9 mouse cellular contexts compared by ENCODE assay signal in the genomic region with DNA sequence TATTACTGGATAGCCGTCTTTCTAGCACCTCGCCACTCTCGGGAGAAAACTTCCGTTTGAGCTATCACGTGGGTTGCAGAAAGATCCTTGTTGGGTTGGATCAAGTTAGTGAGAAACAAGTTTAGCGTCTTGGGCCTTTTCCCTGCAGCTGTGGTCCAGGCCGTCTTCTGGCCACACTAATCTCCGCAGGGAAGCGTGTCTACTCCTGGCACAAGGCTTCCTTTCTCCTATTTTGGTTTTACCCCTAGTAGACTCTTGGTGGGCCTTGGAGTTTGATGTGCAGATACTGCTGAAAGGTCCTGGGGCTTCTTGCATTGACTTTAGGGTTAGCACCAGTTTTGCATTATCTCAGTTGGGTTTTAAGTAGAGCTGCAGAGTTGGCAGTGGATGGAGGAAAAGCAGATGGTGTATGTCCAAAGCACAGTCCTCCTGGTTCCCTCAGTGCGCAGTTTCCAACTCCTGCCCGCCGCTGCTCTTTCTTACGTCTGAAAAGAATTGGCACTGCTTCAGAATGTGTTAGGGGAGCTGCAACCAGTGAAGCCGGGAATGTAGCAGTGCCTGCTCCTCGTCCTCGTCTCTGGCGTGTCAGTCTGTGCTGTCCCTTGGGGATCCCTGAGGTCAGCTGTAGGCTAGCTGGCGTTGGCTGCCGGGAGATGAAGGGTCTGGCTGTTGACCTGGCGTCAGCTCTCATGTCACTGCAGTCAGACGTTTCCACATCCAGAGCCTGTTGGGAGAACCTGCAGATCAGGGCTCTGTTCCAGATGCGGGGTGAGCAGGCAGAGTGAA.
A peak's percentile ranks its signal among the peaks of the same experiment; 100 is the strongest.
DNase-seq lines count a peak whose midpoint lies in the region; ATAC-seq and TF ChIP-seq lines count a peak whose summit lies in the region.
"Had no signal": no experiment of that assay in that cellular context is flagged by ENCODE, and none has a peak within 500 bp of the region (broad histone marks: within the 10 kb centered on the region; RNA-seq: fewer than 3 reads in every experiment).

No protein-coding gene starts in this region.

- WGBS in heart, embryonic 10.5 days = 62% methylated on average over 22 of the region's 22 CpGs
- 51% methylated on average over 22 of the region's 22 CpGs for WGBS in heart, adult 2 months

- TF ChIP-seq EP300 in heart, adult 2 months (IDR thresholded peaks at IDR 0.05; ENCODE audit: insufficient read depth, low read depth, low read length) = no peak

- peaks cover 69% of the 10 kb centered on the region for H3K36me3 ChIP-seq in heart, embryonic 10.5 days
- H3K36me3 ChIP-seq in heart, adult 2 months (ENCODE audit: control insufficient read depth, insufficient read depth, low read length) = no peaks in the 10 kb centered on the region

- no peak for TF ChIP-seq CTCF in brain, embryonic 14.5 days (IDR thresholded peaks at IDR 0.05; ENCODE audit: borderline replicate concordance, extremely low read depth, insufficient read depth, insufficient read length)
- no peak for TF ChIP-seq CTCF in heart, adult 2 months (IDR thresholded peaks at IDR 0.05)

- no peak overlapping the region for H3K9ac ChIP-seq in heart, adult 2 months (ENCODE audit: low read depth, low read length)

- H3K79me2 ChIP-seq in heart, adult 2 months (replicated peaks; ENCODE audit: control insufficient read depth, insufficient read depth, low read length) = no peaks in the 10 kb centered on the region

- H3K9me3 ChIP-seq in heart, embryonic 10.5 days = no peaks in the 10 kb centered on the region
- H3K9me3 ChIP-seq: megakaryocyte, embryonic 14.5 days had no signal

- peak; percentile 98 for DNase-seq in heart, adult 11 months
- DNase-seq in heart, embryonic 10.5 days (ENCODE audit: low spot score) = no peak
- peak; percentile 63 for DNase-seq in brain, embryonic 14.5 days (ENCODE audit: low read depth)
- peak; percentile 57 to 65 for DNase-seq in heart, adult 2 months
- peak; percentile 41 to 66 for DNase-seq in left cerebral cortex, adult 18-20 months (ENCODE audit: low spot score in 2 of 2)

- H3K4me3 ChIP-seq in heart, embryonic 10.5 days = no peak overlapping the region
- H3K4me3 ChIP-seq in heart, adult 2 months = no peak overlapping the region
- H3K4me3 ChIP-seq: megakaryocyte, embryonic 14.5 days had no signal

- H3K27ac ChIP-seq in heart, embryonic 10.5 days = no peak overlapping the region
- no peak overlapping the region for H3K27ac ChIP-seq in heart, adult 2 months

- peaks cover 65% of the 10 kb centered on the region for H3K4me1 ChIP-seq in heart, embryonic 10.5 days
- peaks cover 8% of the 10 kb centered on the region for H3K4me1 ChIP-seq in heart, adult 2 months (ENCODE audit: control insufficient read depth, insufficient read depth, low read length)

- H3K27me3 ChIP-seq in heart, embryonic 10.5 days (ENCODE audit: insufficient read depth, poor library complexity, severe bottlenecking) = no peaks in the 10 kb centered on the region
- H3K27me3 ChIP-seq in heart, adult 2 months (ENCODE audit: control insufficient read depth, insufficient read depth, low read length) = no peaks in the 10 kb centered on the region
- H3K27me3 ChIP-seq: megakaryocyte, embryonic 14.5 days had no signal

- ATAC-seq in activated CD4-positive, CD25-positive, alpha-beta regulatory T cell, adult 4 months = no peak
- no peak for ATAC-seq in erythroid progenitor cell, adult 5-6 weeks (replicated peaks; ENCODE audit: low FRiP score, poor library complexity, severe bottlenecking)
- ATAC-seq in cerebellum, adult (ENCODE audit: insufficient number of reproducible peaks, low FRiP score, low TSS enrichment) = no peak

- no peak for TF ChIP-seq POLR2A in brain, embryonic 14.5 days (IDR thresholded peaks at IDR 0.05; ENCODE audit: borderline replicate concordance, extremely low read depth, insufficient read depth, insufficient read length, poor library complexity, severe bottlenecking)
- no peak for TF ChIP-seq POLR2A in heart, adult 2 months (IDR thresholded peaks at IDR 0.05; ENCODE audit: insufficient read depth, low read depth, low read length)

- intact Hi-C loops in heart, adult 2 months (cut with DNase I) = no loop called here
